ENCODE assay signal across 12 mouse cellular contexts in genomic region chr6:122703251-122703650, GRCm38 (mm10). TPM values are rescaled to one million over a fixed set of nuclear protein-coding genes. Genes with fewer than 3 reads are reported as not detected.
DNase-seq lines count a peak whose midpoint lies in the region; ATAC-seq lines count a peak whose summit lies in the region.
"Had no signal": no experiment of that assay in that cellular context is flagged by ENCODE, and none has a peak within 500 bp of the region (broad histone marks: within the 10 kb centered on the region; RNA-seq: fewer than 3 reads in every experiment).

No protein-coding gene starts in this region.

- H3K9me3 ChIP-seq in heart, embryonic 15.5 days (replicated peaks) = no peaks in the 10 kb centered on the region
- no peaks in the 10 kb centered on the region for H3K9me3 ChIP-seq in midbrain, embryonic 10.5 days (replicated peaks)
- H3K9me3 ChIP-seq in midbrain, embryonic 13.5 days = no peaks in the 10 kb centered on the region
- no peaks in the 10 kb centered on the region for H3K9me3 ChIP-seq in forebrain, embryonic 13.5 days (replicated peaks)
- no peaks in the 10 kb centered on the region for H3K9me3 ChIP-seq in neural tube, embryonic 14.5 days (ENCODE audit: control insufficient read depth, low read length)

- no peaks in the 10 kb centered on the region; the same call in 1 of the 2 replicates for H3K27me3 ChIP-seq in heart, embryonic 15.5 days
- peaks cover 25% of the 10 kb centered on the region for H3K27me3 ChIP-seq in midbrain, embryonic 10.5 days (ENCODE audit: low read depth, poor library complexity, severe bottlenecking)
- peaks cover 14% of the 10 kb centered on the region; the same call in 1 of the 2 replicates for H3K27me3 ChIP-seq in midbrain, embryonic 13.5 days
- 0 out of 2 replicates have a peak, but pooled peaks cover 4% of the 10 kb centered on the region for H3K27me3 ChIP-seq in forebrain, embryonic 13.5 days
- no peaks in the 10 kb centered on the region for H3K27me3 ChIP-seq in neural tube, embryonic 14.5 days (ENCODE audit: control insufficient read depth, insufficient read depth, low read length)

- intact Hi-C loops in heart, postnatal 36 days (cut with DNase I) = no loop called here

- H3K4me2 ChIP-seq in heart, embryonic 15.5 days = peak overlapping the region; percentile 59
- H3K4me2 ChIP-seq in midbrain, embryonic 13.5 days (replicated peaks) = no peak overlapping the region; the same call in 1 of the 2 replicates
- peak overlapping the region; percentile 51 for H3K4me2 ChIP-seq in forebrain, embryonic 13.5 days
- H3K4me2 ChIP-seq in neural tube, embryonic 14.5 days (ENCODE audit: low read depth, low read length) = no peak overlapping the region

- no peak overlapping the region for H3K9ac ChIP-seq in heart, embryonic 15.5 days
- H3K9ac ChIP-seq in midbrain, embryonic 13.5 days (replicated peaks) = no peak overlapping the region
- no peak overlapping the region for H3K9ac ChIP-seq in forebrain, embryonic 13.5 days
- no peak overlapping the region for H3K9ac ChIP-seq in neural tube, embryonic 14.5 days (replicated peaks; ENCODE audit: low read depth, low read length)

- 12% methylated on average over 6 of the region's 6 CpGs for WGBS in heart, embryonic 15.5 days
- 11% methylated on average over 6 of the region's 6 CpGs for WGBS in midbrain, embryonic 10.5 days
- 12% methylated on average over 6 of the region's 6 CpGs for WGBS in midbrain, embryonic 13.5 days
- 12% methylated on average over 6 of the region's 6 CpGs for WGBS in forebrain, embryonic 13.5 days
- 11% methylated on average over 6 of the region's 6 CpGs for WGBS in neural tube, embryonic 14.5 days

- peak overlapping the region; percentile 41; the same call in 1 of the 2 replicates for H3K4me3 ChIP-seq in heart, embryonic 15.5 days
- no peak overlapping the region for H3K4me3 ChIP-seq in midbrain, embryonic 10.5 days
- no peak overlapping the region for H3K4me3 ChIP-seq in midbrain, embryonic 13.5 days (replicated peaks)
- no peak overlapping the region for H3K4me3 ChIP-seq in forebrain, embryonic 13.5 days
- H3K4me3 ChIP-seq in neural tube, embryonic 14.5 days (ENCODE audit: low read depth, low read length) = no peak overlapping the region

- ATAC-seq in heart, embryonic 15.5 days (replicated peaks; ENCODE audit: insufficient number of reproducible peaks, insufficient read depth, low FRiP score, low read depth) = no peak
- ATAC-seq in midbrain, embryonic 13.5 days = no peak
- no peak for ATAC-seq in forebrain, embryonic 13.5 days
- ATAC-seq in neural tube, embryonic 14.5 days (ENCODE audit: low read depth) = no peak
- ATAC-seq: CD4-positive, CD25-positive, alpha-beta regulatory T cell, adult 4 months had no signal

- DNase-seq in heart, postnatal 36 days = no peak
- DNase-seq in midbrain, embryonic 10.5 days (ENCODE audit: low spot score) = no peak
- no peak for DNase-seq in gastrocnemius, postnatal 4 days (ENCODE audit: low spot score in 2 of 2)
- no peak for DNase-seq in kidney, adult 18-20 months

- H3K4me1 ChIP-seq in heart, embryonic 15.5 days (replicated peaks) = peaks cover 11% of the 10 kb centered on the region; the same call in 1 of the 2 replicates
- peaks cover 28% of the 10 kb centered on the region for H3K4me1 ChIP-seq in midbrain, embryonic 10.5 days
- peaks cover 8% of the 10 kb centered on the region for H3K4me1 ChIP-seq in midbrain, embryonic 13.5 days (replicated peaks)
- peaks cover 10% of the 10 kb centered on the region for H3K4me1 ChIP-seq in forebrain, embryonic 13.5 days
- H3K4me1 ChIP-seq in neural tube, embryonic 14.5 days (ENCODE audit: control insufficient read depth, insufficient read depth, low read length) = no peaks in the 10 kb centered on the region

- peak overlapping the region; percentile 91 for H3K27ac ChIP-seq in heart, embryonic 15.5 days
- H3K27ac ChIP-seq in midbrain, embryonic 10.5 days (replicated peaks) = peak overlapping the region; percentile 38; the same call in 1 of the 2 replicates
- no peak overlapping the region for H3K27ac ChIP-seq in midbrain, embryonic 13.5 days
- peak overlapping the region; percentile 41; the same call in 1 of the 2 replicates for H3K27ac ChIP-seq in forebrain, embryonic 13.5 days
- peak overlapping the region; percentile 57 for H3K27ac ChIP-seq in neural tube, embryonic 14.5 days (ENCODE audit: low read depth, low read length)

- H3K36me3 ChIP-seq in heart, embryonic 15.5 days = no peaks in the 10 kb centered on the region
- H3K36me3 ChIP-seq in midbrain, embryonic 10.5 days = no peaks in the 10 kb centered on the region
- H3K36me3 ChIP-seq in midbrain, embryonic 13.5 days = no peaks in the 10 kb centered on the region
- no peaks in the 10 kb centered on the region for H3K36me3 ChIP-seq in forebrain, embryonic 13.5 days (ENCODE audit: poor library complexity, severe bottlenecking)
- H3K36me3 ChIP-seq in neural tube, embryonic 14.5 days (ENCODE audit: control insufficient read depth, insufficient read depth, low read length) = no peaks in the 10 kb centered on the region

RNA-seq across cellular contexts. Expression of gene Nanog, which starts 4.0 kb away (rescaled TPM):
- polyA plus RNA-seq in heart, embryonic 15.5 days (2015; fragmentation: Nextera tagmentation; extraction: Ambion mirVana) = 0.56 and 0.79 TPM in 2 replicates
- total RNA-seq in heart, postnatal 36 days (2021) = not detected
- 0.09 and 0.32 TPM in 2 replicates for polyA plus RNA-seq in midbrain, embryonic 10.5 days (2016; fragmentation: Nextera tagmentation; extraction: Ambion mirVana)
- polyA plus RNA-seq in midbrain, embryonic 13.5 days (2015; fragmentation: Nextera tagmentation; extraction: Ambion mirVana) = 0.09 and 0.28 TPM in 2 replicates
- 0.18 and 0.23 TPM in 2 replicates for polyA plus RNA-seq in forebrain, embryonic 13.5 days (2015; fragmentation: Nextera tagmentation; extraction: Ambion mirVana)
- 0.29 and 0.30 TPM in 2 replicates for polyA plus RNA-seq in neural tube, embryonic 14.5 days (2014; fragmentation: Nextera tagmentation; extraction: Ambion mirVana)
- total RNA-seq in gastrocnemius, postnatal 4 days (2021) = not detected
- total RNA-seq: left cerebral cortex, postnatal 4 days; megakaryocyte progenitor cell, adult 5-6 weeks had no signal
- polyA plus RNA-seq: neural tube, embryonic 11.5 days had no signal

Comparison
In these comparisons a context has a peak if more than half of its experiments do, and no peak if none do; other contexts are left out.
1. H3K4me2 ChIP-seq: peak in heart, embryonic 15.5 days (single experiment) and forebrain, embryonic 13.5 days (single experiment); none in midbrain, embryonic 13.5 days (single experiment) and neural tube, embryonic 14.5 days (single experiment).